Mouse (Mus musculus) liver, embryonic 16.5 days (tissue): ENCODE measurements around the gene Ptma. TPM values are rescaled to one million over a fixed set of nuclear protein-coding genes. Genes with fewer than 3 reads are reported as not detected.
A peak's percentile ranks its signal among the peaks of the same experiment; 100 is the strongest.

Experiments
- ATAC-seq: fragments of 200-750 bp; cut with Nextera tagmentation; 2 replicates; pipeline ENCODE4 v1.8.0; 2017; ENCODE audit warnings: low read depth, mild to moderate bottlenecking, moderate number of reproducible peaks, moderate library complexity
- H3K27ac ChIP-seq: fragments of 300-500 bp; sonication (generic); 2 replicates; pipeline ENCODE4 v1.5.1; 2014; ENCODE audit warnings: mild to moderate bottlenecking, low read length
- H3K27me3 ChIP-seq: fragments of 300-500 bp; sonication (generic); 2 replicates; pipeline ENCODE4 v1.6.1; 2014; ENCODE audit warnings: low read depth, low read length, mixed read lengths; ENCODE audit not compliant: control insufficient read depth, insufficient read depth
- H3K36me3 ChIP-seq: fragments of 300-500 bp; sonication (generic); 2 replicates; pipeline ENCODE4 v1.6.1; 2014; ENCODE audit warnings: mild to moderate bottlenecking; ENCODE audit not compliant: control insufficient read depth, insufficient read depth
- H3K4me1 ChIP-seq: fragments of 300-500 bp; sonication (generic); 2 replicates; pipeline ENCODE4 v1.6.1; 2014; ENCODE audit warnings: low read depth, low read length, mixed read lengths; ENCODE audit not compliant: control insufficient read depth
- H3K4me2 ChIP-seq: fragments of 300-500 bp; sonication (generic); 2 replicates; pipeline ENCODE4 v1.6.1; 2014; ENCODE audit warnings: low read depth, low read length, mixed read lengths
- H3K4me3 ChIP-seq: fragments of 300-500 bp; sonication (generic); 2 replicates; pipeline ENCODE4 v1.5.1; 2014; ENCODE audit warnings: low read depth, mild to moderate bottlenecking, low read length
- H3K9ac ChIP-seq: fragments of 300-500 bp; sonication (generic); 2 replicates; pipeline ENCODE4 v1.6.1; 2014; ENCODE audit warnings: low read depth, low read length
- H3K9me3 ChIP-seq: fragments of 300-500 bp; sonication (generic); replicated peaks from 2 replicates; pipeline ENCODE4 v1.6.1; 2016; ENCODE audit warnings: low read length; ENCODE audit not compliant: control insufficient read depth
- WGBS: fragments of 180-500 bp; shearing (Covaris S2); extraction: QIAGEN DNeasy Blood & Tissue Kit; methylation state at CpG from one replicate; pipeline ENCODE4 v1.1.7; 2014; ENCODE audit not compliant: insufficient replicate concordance; 5-methylcytosine and 5-hydroxymethylcytosine counted together
- polyA plus RNA-seq: library from polyadenylated mRNA; unstranded; fragments of >200 nt; fragmentation: Nextera tagmentation; extraction: Ambion mirVana; gene quantifications from 2 replicates; pipeline ENCODE4 v1.2.1, GENCODE M21; 2015

Gene Ptma
- polyA plus RNA-seq = 500 and 746 TPM in 2 replicates

GRCm38 (mm10) chr1:86526116-86526788, at the start of gene Ptma:
Ptma (plus strand) TSS chr1:86526726.
- no peaks in the 10 kb centered on the region for H3K27me3 ChIP-seq
- H3K4me3 ChIP-seq = peak within 1 kb of the TSS; percentile 100
- peak within 1 kb of the TSS; percentile 99 for H3K9ac ChIP-seq
- WGBS = 0% methylated on average over 38 of the region's 63 CpGs
- peak; percentile 83 for ATAC-seq
- H3K27ac ChIP-seq = peak within 1 kb of the TSS; percentile 99
- H3K4me2 ChIP-seq = peak within 1 kb of the TSS; percentile 100
- peaks cover 11% of the 10 kb centered on the region for H3K36me3 ChIP-seq
- H3K4me1 ChIP-seq = peaks cover 40% of the 10 kb centered on the region
- no peaks in the 10 kb centered on the region for H3K9me3 ChIP-seq

GRCm38 (mm10) chr1:86477738-86478285, 48.7 kb upstream of the Ptma start:
- no peak for ATAC-seq
- no peaks in the 10 kb centered on the region for H3K27me3 ChIP-seq
- no peaks in the 10 kb centered on the region for H3K36me3 ChIP-seq
- no peak overlapping the region for H3K9ac ChIP-seq
- no peak overlapping the region for H3K4me3 ChIP-seq
- no peak overlapping the region for H3K4me2 ChIP-seq
- H3K4me1 ChIP-seq = peaks cover 51% of the 10 kb centered on the region
- peak overlapping the region; percentile 56 for H3K27ac ChIP-seq
- 71% methylated on average over 5 of the region's 5 CpGs for WGBS
- H3K9me3 ChIP-seq = no peaks in the 10 kb centered on the region

GRCm38 (mm10) chr1:86479099-86479825, 47.3 kb upstream of the Ptma start:
- peak overlapping the region; percentile 92 for H3K27ac ChIP-seq
- WGBS = 23% methylated on average over 8 of the region's 8 CpGs

GRCm38 (mm10) chr1:86480288-86480687, 46.2 kb upstream of the Ptma start:
- peak overlapping the region; percentile 92 for H3K27ac ChIP-seq
- H3K4me1 ChIP-seq = peaks cover 45% of the 10 kb centered on the region
- ATAC-seq = peak; percentile 45
- H3K36me3 ChIP-seq = no peaks in the 10 kb centered on the region
- H3K27me3 ChIP-seq = no peaks in the 10 kb centered on the region
- no peak overlapping the region; the same call in none of the 2 replicates for H3K9ac ChIP-seq
- H3K9me3 ChIP-seq = no peaks in the 10 kb centered on the region
- no peak overlapping the region for H3K4me2 ChIP-seq
- H3K4me3 ChIP-seq = no peak overlapping the region
- WGBS = 37% methylated on average over 6 of the region's 6 CpGs

More at GRCm38 (mm10) chr1:86479099-86479825, 47.3 kb upstream of the Ptma start:
- no peaks in the 10 kb centered on the region for H3K27me3 ChIP-seq
- no peaks in the 10 kb centered on the region for H3K36me3 ChIP-seq
- peak overlapping the region; percentile 41 for H3K4me2 ChIP-seq
- H3K9ac ChIP-seq = peak overlapping the region; percentile 36
- ATAC-seq = peak; percentile 95
- no peak overlapping the region for H3K4me3 ChIP-seq
- no peaks in the 10 kb centered on the region for H3K9me3 ChIP-seq
- peaks cover 45% of the 10 kb centered on the region for H3K4me1 ChIP-seq

GRCm38 (mm10) chr1:86480735-86481447, 45.6 kb upstream of the Ptma start:
- H3K9ac ChIP-seq = peak overlapping the region; percentile 27
- no peaks in the 10 kb centered on the region for H3K27me3 ChIP-seq
- H3K4me2 ChIP-seq = no peak overlapping the region
- peaks cover 45% of the 10 kb centered on the region for H3K4me1 ChIP-seq
- WGBS = 63% methylated on average over 8 of the region's 8 CpGs
- H3K4me3 ChIP-seq = no peak overlapping the region
- no peaks in the 10 kb centered on the region for H3K36me3 ChIP-seq
- no peaks in the 10 kb centered on the region for H3K9me3 ChIP-seq
- peak; percentile 28; the same call in 1 of the 2 replicates for ATAC-seq
- peak overlapping the region; percentile 92 for H3K27ac ChIP-seq

- Histone ChIP-seq H3K27ac (peak overlapping the region; percentile 92), H3K9me3 (no peaks in the 10 kb centered on the region), H3K4me2 (no peak overlapping the region), H3K27me3 (no peaks in the 10 kb centered on the region), H3K4me1 (peaks cover 45% of the 10 kb centered on the region), H3K4me3 (no peak overlapping the region), H3K9ac (no peak overlapping the region; the same call in 1 of the 2 replicates), H3K36me3 (no peaks in the 10 kb centered on the region)
- ATAC-seq = peak; percentile 33; the same call in 1 of the 2 replicates
- 62% methylated on average over 7 of the region's 7 CpGs for WGBS
These were observed 45.1 kb upstream of the Ptma start for GRCm38 (mm10) chr1:86481468-86481867.

- H3K27ac ChIP-seq = no peak overlapping the region
- H3K36me3 ChIP-seq = no peaks in the 10 kb centered on the region
- 73% methylated on average over 11 of the region's 11 CpGs for WGBS
- H3K4me3 ChIP-seq = no peak overlapping the region
- H3K9me3 ChIP-seq = no peaks in the 10 kb centered on the region
- no peak overlapping the region for H3K9ac ChIP-seq
- no peak overlapping the region for H3K4me2 ChIP-seq
- no peak for ATAC-seq
- no peaks in the 10 kb centered on the region for H3K27me3 ChIP-seq
- H3K4me1 ChIP-seq = peaks cover 46% of the 10 kb centered on the region
These were observed 44.2 kb upstream of the Ptma start for GRCm38 (mm10) chr1:86482288-86482687.

GRCm38 (mm10) chr1:86482761-86483160, 43.8 kb upstream of the Ptma start:
- no peak overlapping the region for H3K4me3 ChIP-seq
- H3K9me3 ChIP-seq = no peaks in the 10 kb centered on the region
- H3K27ac ChIP-seq = no peak overlapping the region
- H3K4me1 ChIP-seq = peaks cover 42% of the 10 kb centered on the region
- no peak overlapping the region for H3K9ac ChIP-seq
- H3K27me3 ChIP-seq = no peaks in the 10 kb centered on the region
- no peak overlapping the region for H3K4me2 ChIP-seq
- ATAC-seq = no peak
- H3K36me3 ChIP-seq = no peaks in the 10 kb centered on the region
- 38% methylated on average over 1 of the region's 1 CpGs for WGBS
